Mouse (Mus musculus) bone marrow, adult 2 months (tissue): ENCODE data around the gene Speg.

Experiments
- CTCF ChIP-seq: fragments of 200-500 bp; IDR thresholded peaks from 2 replicates; pipeline ENCODE4 v1.5.1; 2011; ENCODE audit warnings: low read length, control low read depth; ENCODE audit not compliant: control insufficient read depth, insufficient read depth
- POLR2A ChIP-seq: fragments of 200-500 bp; IDR thresholded peaks from 2 replicates; pipeline ENCODE4 v1.6.1; 2011; ENCODE audit warnings: low read depth, mild to moderate bottlenecking, control low read depth, low read length, borderline replicate concordance; ENCODE audit not compliant: control insufficient read depth

- TF ChIP-seq CTCF (no peak), POLR2A (no peak)
Measured at GRCm38 (mm10) chr1:75384470-75385141, 9.5 kb downstream of the Speg start.
